Mouse (Mus musculus) erythroblast, embryonic 14.5 days (primary cell): Measurements from ENCODE around the gene Proser2. TPM values are rescaled to one million over a fixed set of nuclear protein-coding genes. Genes with fewer than 3 reads are reported as not detected.

ENCODE experiments used
- H3K27me3 ChIP-seq: 2 replicates; pipeline ENCODE4 v1.6.1; 2012; ENCODE audit warnings: inconsistent platforms; ENCODE audit not compliant: control insufficient read depth
- H3K36me3 ChIP-seq: 2 replicates; pipeline ENCODE4 v1.6.1; 2012; ENCODE audit warnings: mild to moderate bottlenecking, inconsistent platforms; ENCODE audit not compliant: control insufficient read depth
- H3K4me1 ChIP-seq: 2 replicates; pipeline ENCODE4 v1.6.1; 2012; ENCODE audit warnings: inconsistent platforms; ENCODE audit not compliant: control insufficient read depth
- H3K4me3 ChIP-seq: replicated peaks from 2 replicates; pipeline ENCODE3; 2012; ENCODE audit warnings: moderate library complexity, mild to moderate bottlenecking, inconsistent platforms
- H3K9me3 ChIP-seq: 2 replicates; pipeline ENCODE4 v1.6.1; 2012; ENCODE audit warnings: low read length, inconsistent platforms, mixed read lengths; ENCODE audit not compliant: control insufficient read depth
- GATA1 ChIP-seq: IDR thresholded peaks from 2 replicates; pipeline ENCODE4 v1.6.1; 2012; ENCODE audit warnings: low read length, inconsistent platforms, mixed read lengths
- TAL1 ChIP-seq: IDR thresholded peaks from 3 replicates; pipeline ENCODE4 v1.6.1; 2012; ENCODE audit warnings: low read length, inconsistent platforms, mixed read lengths
- polyA plus RNA-seq: library from polyadenylated mRNA; stranded (reverse); fragments of >175 nt; gene quantifications from 2 replicates; pipeline ENCODE4 v1.2.3, GENCODE M21; 2012

Proser2 gene
- polyA plus RNA-seq, 1 experiment, result 0.11 TPM

GRCm38 (mm10) chr2:6142915-6143654 is 13.1 kb upstream of the Proser2 start:
- H3K4me3 ChIP-seq, result no peak overlapping the region
- H3K4me1 ChIP-seq, result no peaks in the 10 kb centered on the region
- H3K27me3 ChIP-seq, result peaks cover 2% of the 10 kb centered on the region
- no peaks in the 10 kb centered on the region for H3K9me3 ChIP-seq
- TF ChIP-seq GATA1 (no peak), TAL1 (no peak)
- no peaks in the 10 kb centered on the region for H3K36me3 ChIP-seq

- Histone ChIP-seq H3K36me3 (no peaks in the 10 kb centered on the region), H3K9me3 (no peaks in the 10 kb centered on the region), H3K4me3 (no peak overlapping the region), H3K4me1 (no peaks in the 10 kb centered on the region), H3K27me3 (peaks cover 2% of the 10 kb centered on the region)
- TF ChIP-seq GATA1, result no peak
- TF ChIP-seq TAL1, result no peak
These were observed 10.7 kb upstream of the Proser2 start for GRCm38 (mm10) chr2:6140572-6141161.

GRCm38 (mm10) chr2:6133871-6134270 is 3.9 kb upstream of the Proser2 start:
- no peak for TF ChIP-seq TAL1
- TF ChIP-seq GATA1, result no peak
- peaks cover 6% of the 10 kb centered on the region for H3K4me1 ChIP-seq
- H3K36me3 ChIP-seq, result no peaks in the 10 kb centered on the region
- peaks cover 30% of the 10 kb centered on the region for H3K27me3 ChIP-seq
- no peak overlapping the region for H3K4me3 ChIP-seq
- no peaks in the 10 kb centered on the region for H3K9me3 ChIP-seq

- Histone ChIP-seq H3K36me3 (no peaks in the 10 kb centered on the region), H3K9me3 (no peaks in the 10 kb centered on the region), H3K4me3 (peak overlapping the region; percentile 63), H3K4me1 (peaks cover 12% of the 10 kb centered on the region), H3K27me3 (peaks cover 44% of the 10 kb centered on the region)
- no peak for TF ChIP-seq GATA1
- no peak for TF ChIP-seq TAL1
These were observed 1.1 kb downstream of the Proser2 start for GRCm38 (mm10) chr2:6128881-6129280.

GRCm38 (mm10) chr2:6128136-6128805 is 1.7 kb downstream of the Proser2 start:
- H3K27me3 ChIP-seq, result peaks cover 44% of the 10 kb centered on the region
- no peak overlapping the region for H3K4me3 ChIP-seq
- H3K9me3 ChIP-seq, result no peaks in the 10 kb centered on the region
- no peak for TF ChIP-seq GATA1
- TF ChIP-seq TAL1, result no peak
- peaks cover 12% of the 10 kb centered on the region for H3K4me1 ChIP-seq
- H3K36me3 ChIP-seq, result no peaks in the 10 kb centered on the region

GRCm38 (mm10) chr2:6123046-6123445 is 7.0 kb downstream of the Proser2 start:
- no peaks in the 10 kb centered on the region for H3K4me1 ChIP-seq
- no peaks in the 10 kb centered on the region for H3K36me3 ChIP-seq
- no peaks in the 10 kb centered on the region for H3K9me3 ChIP-seq
- peaks cover 6% of the 10 kb centered on the region for H3K27me3 ChIP-seq
- TF ChIP-seq GATA1, result no peak
- no peak for TF ChIP-seq TAL1
- no peak overlapping the region for H3K4me3 ChIP-seq

- no peaks in the 10 kb centered on the region for H3K4me1 ChIP-seq
- no peak overlapping the region for H3K4me3 ChIP-seq
- no peaks in the 10 kb centered on the region for H3K27me3 ChIP-seq
- no peak for TF ChIP-seq GATA1
- TF ChIP-seq TAL1, result no peak
- H3K36me3 ChIP-seq, result no peaks in the 10 kb centered on the region
- H3K9me3 ChIP-seq, result no peaks in the 10 kb centered on the region
These were observed 8.9 kb downstream of the Proser2 start for GRCm38 (mm10) chr2:6121091-6121490.

GRCm38 (mm10) chr2:6118246-6118645 is 11.8 kb downstream of the Proser2 start:
- TF ChIP-seq GATA1 (no peak), TAL1 (no peak)
- Histone ChIP-seq H3K9me3 (no peaks in the 10 kb centered on the region), H3K36me3 (no peaks in the 10 kb centered on the region), H3K4me1 (no peaks in the 10 kb centered on the region), H3K27me3 (no peaks in the 10 kb centered on the region), H3K4me3 (no peak overlapping the region)

- no peak for TF ChIP-seq TAL1
- no peak for TF ChIP-seq GATA1
- H3K9me3 ChIP-seq, result no peaks in the 10 kb centered on the region
- no peaks in the 10 kb centered on the region for H3K36me3 ChIP-seq
- H3K4me1 ChIP-seq, result no peaks in the 10 kb centered on the region
- no peaks in the 10 kb centered on the region for H3K27me3 ChIP-seq
- H3K4me3 ChIP-seq, result no peak overlapping the region
These were observed 16.2 kb downstream of the Proser2 start for GRCm38 (mm10) chr2:6113792-6114191.
